ENCODE assay signal across 13 mouse cellular contexts in genomic region chr3:116804746-116805285, GRCm38 (mm10). TPM values are rescaled to one million over a fixed set of nuclear protein-coding genes. Genes with fewer than 3 reads are reported as not detected.
DNase-seq lines count a peak whose midpoint lies in the region; ATAC-seq lines count a peak whose summit lies in the region.
"Had no signal": no experiment of that assay in that cellular context is flagged by ENCODE, and none has a peak within 500 bp of the region (broad histone marks: within the 10 kb centered on the region; RNA-seq: fewer than 3 reads in every experiment).

No protein-coding gene starts in this region.

- no peaks in the 10 kb centered on the region for H3K9me3 ChIP-seq in hindbrain, embryonic 14.5 days (ENCODE audit: control insufficient read depth, low read length)
- no peaks in the 10 kb centered on the region for H3K9me3 ChIP-seq in hindbrain, embryonic 10.5 days
- H3K9me3 ChIP-seq in forebrain, embryonic 16.5 days (ENCODE audit: control insufficient read depth, low read length): no peaks in the 10 kb centered on the region
- H3K9me3 ChIP-seq: G1E had no signal

- 56% methylated on average over 6 of the region's 6 CpGs for WGBS in hindbrain, embryonic 14.5 days
- 73% methylated on average over 6 of the region's 6 CpGs for WGBS in hindbrain, embryonic 10.5 days
- 10% methylated on average over 6 of the region's 6 CpGs for WGBS in forebrain, embryonic 16.5 days

- H3K4me2 ChIP-seq in hindbrain, embryonic 14.5 days (replicated peaks): 0 out of 2 replicates have a peak overlapping the region, but pooled peaks have one; percentile 2
- H3K4me2 ChIP-seq in forebrain, embryonic 16.5 days (ENCODE audit: low read length): peak overlapping the region; percentile 31
- H3K4me2 ChIP-seq: lung, embryonic 14.5 days had no signal

- no peak overlapping the region for H3K27ac ChIP-seq in hindbrain, embryonic 14.5 days
- H3K27ac ChIP-seq in hindbrain, embryonic 10.5 days: no peak overlapping the region
- no peak overlapping the region for H3K27ac ChIP-seq in forebrain, embryonic 16.5 days (ENCODE audit: low read length)
- H3K27ac ChIP-seq: left cerebral cortex, adult 2 months had no signal

- H3K9ac ChIP-seq in hindbrain, embryonic 14.5 days: 0 out of 2 replicates have a peak overlapping the region, but pooled peaks have one; percentile 8
- H3K9ac ChIP-seq in forebrain, embryonic 16.5 days (replicated peaks; ENCODE audit: low read depth, low read length): no peak overlapping the region
- H3K9ac ChIP-seq: lung, embryonic 14.5 days had no signal

- H3K4me1 ChIP-seq in hindbrain, embryonic 14.5 days (replicated peaks; ENCODE audit: control insufficient read depth, insufficient read depth, low read length): peaks cover 12% of the 10 kb centered on the region; the same call in 1 of the 2 replicates
- H3K4me1 ChIP-seq in hindbrain, embryonic 10.5 days (replicated peaks): peaks cover 7% of the 10 kb centered on the region; the same call in 1 of the 2 replicates
- peaks cover 12% of the 10 kb centered on the region for H3K4me1 ChIP-seq in forebrain, embryonic 16.5 days (replicated peaks; ENCODE audit: control insufficient read depth, insufficient read depth, low read length)

- no peak overlapping the region for H3K4me3 ChIP-seq in hindbrain, embryonic 14.5 days (replicated peaks; ENCODE audit: low read length)
- no peak overlapping the region for H3K4me3 ChIP-seq in hindbrain, embryonic 10.5 days
- H3K4me3 ChIP-seq in forebrain, embryonic 16.5 days (replicated peaks; ENCODE audit: low read length): no peak overlapping the region
- H3K4me3 ChIP-seq: left cerebral cortex, adult 2 months had no signal

- no peak for ATAC-seq in hindbrain, embryonic 14.5 days (ENCODE audit: low FRiP score)
- no peak for ATAC-seq in forebrain, embryonic 16.5 days
- no peak for ATAC-seq in CD4-positive, CD25-positive, alpha-beta regulatory T cell, adult 4 months

- intact Hi-C loops in left cerebral cortex, postnatal 36 days (cut with DNase I): no loop called here

- no peaks in the 10 kb centered on the region for H3K27me3 ChIP-seq in hindbrain, embryonic 14.5 days (ENCODE audit: control insufficient read depth, insufficient read depth, low read length)
- H3K27me3 ChIP-seq in hindbrain, embryonic 10.5 days (ENCODE audit: insufficient read depth, poor library complexity, severe bottlenecking): no peaks in the 10 kb centered on the region
- no peaks in the 10 kb centered on the region for H3K27me3 ChIP-seq in forebrain, embryonic 16.5 days (replicated peaks; ENCODE audit: control insufficient read depth, insufficient read depth, low read length)

- no peak for DNase-seq in hindbrain, embryonic 14.5 days (ENCODE audit: low spot score)
- DNase-seq in hindbrain, embryonic 10.5 days (ENCODE audit: low spot score): no peak
- peak; percentile 74 for DNase-seq in Muller cell, postnatal 12 days (ENCODE audit: inconsistent ontology term)
- peak; percentile 8 for DNase-seq in brain, adult 2 months (ENCODE audit: low read depth, low spot score)
- no peak for DNase-seq in cerebellum, postnatal 10 days
- DNase-seq in left cerebral cortex, postnatal 36 days (ENCODE audit: low spot score in 2 of 2): no peak
- DNase-seq: cerebellum, postnatal 36 days; kidney, adult 18-20 months; lung, embryonic 14.5 days had no signal

- H3K36me3 ChIP-seq in hindbrain, embryonic 14.5 days (replicated peaks; ENCODE audit: control insufficient read depth, insufficient read depth): peaks cover 15% of the 10 kb centered on the region
- H3K36me3 ChIP-seq in hindbrain, embryonic 10.5 days: no peaks in the 10 kb centered on the region
- peaks cover 2% of the 10 kb centered on the region; the same call in 1 of the 2 replicates for H3K36me3 ChIP-seq in forebrain, embryonic 16.5 days (ENCODE audit: control insufficient read depth, insufficient read depth)

RNA-seq across cellular contexts. Expression of gene Agl, which starts 3.1 kb away (rescaled TPM):
- 18.9 and 19.5 TPM in 2 replicates for polyA plus RNA-seq in hindbrain, embryonic 14.5 days (2014; fragmentation: Nextera tagmentation; extraction: Ambion mirVana)
- 9.6 and 10.7 TPM in 2 replicates for polyA plus RNA-seq in hindbrain, embryonic 10.5 days (2016; fragmentation: Nextera tagmentation; extraction: Ambion mirVana)
- 14.0 and 15.0 TPM in 2 replicates for polyA plus RNA-seq in forebrain, embryonic 16.5 days (2015; fragmentation: Nextera tagmentation; extraction: Ambion mirVana)
- 1 to 10 TPM; 2.5 to 3.5 TPM for polyA plus RNA-seq in CD4-positive, CD25-positive, alpha-beta regulatory T cell, adult 4 months (2017; shearing (Covaris generic))
- 10 to 100 TPM; 23.8 to 26.1 TPM for total RNA-seq in left cerebral cortex, postnatal 36 days (2021)

RNA-seq across cellular contexts. Expression of gene Frrs1, which starts 54.4 kb away (rescaled TPM):
- polyA plus RNA-seq in hindbrain, embryonic 14.5 days (2014; fragmentation: Nextera tagmentation; extraction: Ambion mirVana): 4.8 and 6.0 TPM in 2 replicates
- polyA plus RNA-seq in hindbrain, embryonic 10.5 days (2016; fragmentation: Nextera tagmentation; extraction: Ambion mirVana): 8.7 and 17.2 TPM in 2 replicates
- 3.4 and 4.0 TPM in 2 replicates for polyA plus RNA-seq in forebrain, embryonic 16.5 days (2015; fragmentation: Nextera tagmentation; extraction: Ambion mirVana)
- polyA plus RNA-seq in CD4-positive, CD25-positive, alpha-beta regulatory T cell, adult 4 months (2017; shearing (Covaris generic)): 10 to 100 TPM; 39.8 to 46.7 TPM
- total RNA-seq in left cerebral cortex, postnatal 36 days (2021): 1 to 10 TPM; 1.6 to 1.8 TPM

Comparison
In these comparisons a context has a peak if more than half of its experiments do, and no peak if none do; other contexts are left out.
1. DNase-seq: peak in Muller cell, postnatal 12 days (single experiment) and brain, adult 2 months (single experiment); none in hindbrain, embryonic 14.5 days (single experiment), hindbrain, embryonic 10.5 days (single experiment), cerebellum, postnatal 10 days (0 of 2) and left cerebral cortex, postnatal 36 days (0 of 2).